Mouse (Mus musculus): ENCODE measurements at regions not wholly inside any gene's neighbourhood (a gene's known extent, or its start where the extent isn't known, plus 50 kb on each side); places are given as distances from the start of the nearest gene placed in this dataset.

GRCm38 (mm10) chr5:146675006-146675886 is 90.2 kb upstream of the Gpr12 start:
- TF ChIP-seq GATA1 (IDR thresholded peaks at IDR 0.05; ENCODE audit: borderline replicate concordance, low read length) = no peak
- TF ChIP-seq FLI1 (IDR thresholded peaks at IDR 0.05; ENCODE audit: low read length) = no peak
- peak overlapping the region; percentile 46 for H3K4me3 ChIP-seq (replicated peaks)
- peaks cover 9% of the 10 kb centered on the region for H3K9me3 ChIP-seq
- H3K27me3 ChIP-seq (replicated peaks) = peaks cover 15% of the 10 kb centered on the region
- H3K36me3 ChIP-seq (replicated peaks; ENCODE audit: low read length) = no peaks in the 10 kb centered on the region
- H3K4me1 ChIP-seq = peaks cover 38% of the 10 kb centered on the region

- Histone ChIP-seq H3K27me3 (replicated peaks) (peaks cover 5% of the 10 kb centered on the region), H3K9me3 (peaks cover 22% of the 10 kb centered on the region), H3K36me3 (replicated peaks; ENCODE audit: low read length) (no peaks in the 10 kb centered on the region), H3K4me1 (no peaks in the 10 kb centered on the region), H3K4me3 (replicated peaks) (no peak overlapping the region)
- no peak for TF ChIP-seq FLI1 (IDR thresholded peaks at IDR 0.05; ENCODE audit: low read length)
Observed at GRCm38 (mm10) chr5:146661751-146662150, 76.7 kb upstream of the Gpr12 start.

GRCm38 (mm10) chr5:146657228-146657627 is 72.2 kb upstream of the Gpr12 start:
- peaks cover 18% of the 10 kb centered on the region for H3K9me3 ChIP-seq
- no peak overlapping the region for H3K4me3 ChIP-seq (replicated peaks)
- no peaks in the 10 kb centered on the region for H3K36me3 ChIP-seq (replicated peaks; ENCODE audit: low read length)
- H3K27me3 ChIP-seq (replicated peaks) = peaks cover 9% of the 10 kb centered on the region
- H3K4me1 ChIP-seq = peaks cover 15% of the 10 kb centered on the region
- TF ChIP-seq FLI1 (IDR thresholded peaks at IDR 0.05; ENCODE audit: low read length) = no peak
- TF ChIP-seq GATA1 (IDR thresholded peaks at IDR 0.05; ENCODE audit: borderline replicate concordance, low read length) = no peak

GRCm38 (mm10) chr5:146655394-146655793 is 70.4 kb upstream of the Gpr12 start:
- H3K9me3 ChIP-seq = peaks cover 18% of the 10 kb centered on the region
- no peaks in the 10 kb centered on the region for H3K36me3 ChIP-seq (replicated peaks; ENCODE audit: low read length)
- H3K4me3 ChIP-seq (replicated peaks) = no peak overlapping the region
- peaks cover 15% of the 10 kb centered on the region for H3K4me1 ChIP-seq
- H3K27me3 ChIP-seq (replicated peaks) = peaks cover 9% of the 10 kb centered on the region
- TF ChIP-seq FLI1 (IDR thresholded peaks at IDR 0.05; ENCODE audit: low read length) (no peak), GATA1 (IDR thresholded peaks at IDR 0.05; ENCODE audit: borderline replicate concordance, low read length) (no peak)

- Histone ChIP-seq H3K4me1 (peaks cover 15% of the 10 kb centered on the region), H3K4me3 (replicated peaks) (no peak overlapping the region), H3K27me3 (replicated peaks) (peaks cover 7% of the 10 kb centered on the region), H3K36me3 (replicated peaks; ENCODE audit: low read length) (no peaks in the 10 kb centered on the region), H3K9me3 (peaks cover 18% of the 10 kb centered on the region)
- TF ChIP-seq FLI1 (IDR thresholded peaks at IDR 0.05; ENCODE audit: low read length) (no peak), GATA1 (IDR thresholded peaks at IDR 0.05; ENCODE audit: borderline replicate concordance, low read length) (no peak)
Observed at GRCm38 (mm10) chr5:146653686-146654450, 68.8 kb upstream of the Gpr12 start.

GRCm38 (mm10) chr5:146652874-146653273 is 67.8 kb upstream of the Gpr12 start:
- Histone ChIP-seq H3K27me3 (replicated peaks) (peaks cover 7% of the 10 kb centered on the region), H3K36me3 (replicated peaks; ENCODE audit: low read length) (no peaks in the 10 kb centered on the region), H3K9me3 (peaks cover 12% of the 10 kb centered on the region), H3K4me1 (peaks cover 15% of the 10 kb centered on the region), H3K4me3 (replicated peaks) (no peak overlapping the region)
- TF ChIP-seq FLI1 (IDR thresholded peaks at IDR 0.05; ENCODE audit: low read length) = no peak
- TF ChIP-seq GATA1 (IDR thresholded peaks at IDR 0.05; ENCODE audit: borderline replicate concordance, low read length) = no peak

- H3K4me1 ChIP-seq = no peaks in the 10 kb centered on the region
Observed at GRCm38 (mm10) chr5:146648519-146649060, 63.6 kb upstream of the Gpr12 start.

GRCm38 (mm10) chr5:146647628-146648380 is 62.8 kb upstream of the Gpr12 start:
- Histone ChIP-seq H3K9me3 (no peaks in the 10 kb centered on the region), H3K4me3 (replicated peaks) (no peak overlapping the region), H3K36me3 (replicated peaks; ENCODE audit: low read length) (no peaks in the 10 kb centered on the region), H3K4me1 (peaks cover 5% of the 10 kb centered on the region), H3K27me3 (replicated peaks) (no peaks in the 10 kb centered on the region)
- TF ChIP-seq GATA1 (IDR thresholded peaks at IDR 0.05; ENCODE audit: borderline replicate concordance, low read length) = no peak
- TF ChIP-seq FLI1 (IDR thresholded peaks at IDR 0.05; ENCODE audit: low read length) = no peak

More at GRCm38 (mm10) chr5:146648519-146649060, 63.6 kb upstream of the Gpr12 start:
- Histone ChIP-seq H3K27me3 (replicated peaks) (no peaks in the 10 kb centered on the region), H3K36me3 (replicated peaks; ENCODE audit: low read length) (no peaks in the 10 kb centered on the region), H3K4me3 (replicated peaks) (no peak overlapping the region), H3K9me3 (no peaks in the 10 kb centered on the region)
- TF ChIP-seq GATA1 (IDR thresholded peaks at IDR 0.05; ENCODE audit: borderline replicate concordance, low read length) (no peak), FLI1 (IDR thresholded peaks at IDR 0.05; ENCODE audit: low read length) (no peak)

- Histone ChIP-seq H3K27me3 (replicated peaks) (no peaks in the 10 kb centered on the region), H3K36me3 (replicated peaks; ENCODE audit: low read length) (no peaks in the 10 kb centered on the region), H3K9me3 (no peaks in the 10 kb centered on the region), H3K4me3 (replicated peaks) (no peak overlapping the region), H3K4me1 (peaks cover 15% of the 10 kb centered on the region)
- TF ChIP-seq GATA1 (IDR thresholded peaks at IDR 0.05; ENCODE audit: borderline replicate concordance, low read length) (no peak), FLI1 (IDR thresholded peaks at IDR 0.05; ENCODE audit: low read length) (no peak)
Observed at GRCm38 (mm10) chr5:146644499-146644898, 59.5 kb upstream of the Gpr12 start.

All from megakaryocyte, embryonic 14.5 days (primary cell).